Mouse (Mus musculus): ENCODE data around the gene Stmn1.
"Not testable (repeated sequence)": the region's sequence is repeated elsewhere in the genome, so short reads cannot be mapped to it uniquely, and the experiment has no call there.

Gene Stmn1

DNA sequence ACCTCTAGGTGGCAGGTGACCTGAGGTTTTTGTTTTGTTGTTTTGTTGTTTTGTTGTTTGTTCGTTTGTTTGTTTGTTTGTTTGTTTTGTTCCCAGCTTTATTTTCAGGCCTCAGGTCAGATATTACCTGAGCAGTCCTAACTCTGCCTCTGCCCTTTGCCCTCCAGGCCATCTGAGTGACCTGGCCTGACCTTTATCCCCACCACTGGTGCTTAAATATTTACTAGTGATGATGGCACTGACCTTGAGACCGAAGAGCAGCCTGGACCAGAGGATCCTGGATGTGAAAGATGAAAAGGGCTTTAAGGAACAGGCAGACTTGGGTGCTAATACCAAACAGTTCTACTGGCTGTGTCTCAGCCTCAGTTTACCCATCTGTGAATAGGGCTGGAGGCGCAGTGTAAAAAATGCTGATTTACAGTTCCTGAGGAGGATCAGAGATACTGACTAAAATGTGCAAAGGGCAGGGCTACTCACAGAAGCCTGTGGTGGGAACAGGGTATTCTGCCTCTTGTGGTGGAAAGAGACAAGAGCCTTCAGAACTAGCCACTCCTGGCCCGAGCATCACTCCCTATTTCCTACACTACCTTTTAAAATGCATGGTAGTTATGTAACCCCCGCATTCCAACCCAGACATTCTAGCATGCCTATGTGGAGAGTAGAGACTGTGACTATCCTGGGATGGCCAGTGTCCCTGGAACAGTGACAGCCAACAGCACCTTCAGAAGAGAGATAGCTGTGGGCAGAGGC is 17.2 kb downstream of the Stmn1 start:
- no peak for DNase-seq (ENCODE audit: low spot score)

- DNase-seq (ENCODE audit: low spot score): no peak
Observed at GRCm38 (mm10) chr4:134488211-134488610, 20.1 kb downstream of the Stmn1 start.

DNA sequence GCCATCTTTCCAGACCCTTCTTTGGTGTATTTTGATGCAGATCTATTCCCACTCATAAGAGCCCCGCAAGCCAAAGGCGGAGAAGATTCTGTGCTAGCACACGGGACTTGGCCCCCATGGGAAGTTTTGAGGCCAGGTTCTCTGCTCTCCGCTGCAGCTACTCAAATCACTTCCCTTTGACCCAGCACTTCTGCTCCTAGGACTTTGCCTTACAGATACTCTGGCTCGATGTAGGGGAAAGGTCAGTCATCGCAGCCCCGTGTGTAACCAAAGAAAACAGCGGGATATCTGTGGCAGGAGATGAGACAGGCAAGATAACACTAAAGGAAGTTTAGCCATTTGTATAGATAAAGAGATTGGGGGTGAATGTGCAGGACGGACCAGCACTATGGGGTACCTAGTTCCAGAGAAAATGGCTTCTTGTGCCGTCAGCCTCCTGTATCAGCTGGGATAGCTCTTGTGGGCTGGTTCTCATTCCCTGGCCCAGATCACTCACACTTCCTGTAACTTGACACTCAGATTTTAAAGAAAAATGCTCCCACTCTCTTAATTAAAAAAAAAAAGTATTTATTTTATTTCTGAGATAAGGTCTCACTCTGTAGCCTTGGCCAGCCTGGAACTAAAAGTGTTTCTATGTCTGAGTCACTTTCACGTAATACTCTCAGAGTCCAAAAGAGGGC is 22.0 kb downstream of the Stmn1 start:
- no peak for DNase-seq (ENCODE audit: low spot score)

- DNase-seq (ENCODE audit: low spot score): peak; percentile 54
Observed at GRCm38 (mm10) chr4:134491716-134492115, 23.6 kb downstream of the Stmn1 start.

- not testable (repeated sequence) for DNase-seq (ENCODE audit: low spot score)
Observed at GRCm38 (mm10) chr4:134494161-134494560, 26.0 kb downstream of the Stmn1 start.

DNA sequence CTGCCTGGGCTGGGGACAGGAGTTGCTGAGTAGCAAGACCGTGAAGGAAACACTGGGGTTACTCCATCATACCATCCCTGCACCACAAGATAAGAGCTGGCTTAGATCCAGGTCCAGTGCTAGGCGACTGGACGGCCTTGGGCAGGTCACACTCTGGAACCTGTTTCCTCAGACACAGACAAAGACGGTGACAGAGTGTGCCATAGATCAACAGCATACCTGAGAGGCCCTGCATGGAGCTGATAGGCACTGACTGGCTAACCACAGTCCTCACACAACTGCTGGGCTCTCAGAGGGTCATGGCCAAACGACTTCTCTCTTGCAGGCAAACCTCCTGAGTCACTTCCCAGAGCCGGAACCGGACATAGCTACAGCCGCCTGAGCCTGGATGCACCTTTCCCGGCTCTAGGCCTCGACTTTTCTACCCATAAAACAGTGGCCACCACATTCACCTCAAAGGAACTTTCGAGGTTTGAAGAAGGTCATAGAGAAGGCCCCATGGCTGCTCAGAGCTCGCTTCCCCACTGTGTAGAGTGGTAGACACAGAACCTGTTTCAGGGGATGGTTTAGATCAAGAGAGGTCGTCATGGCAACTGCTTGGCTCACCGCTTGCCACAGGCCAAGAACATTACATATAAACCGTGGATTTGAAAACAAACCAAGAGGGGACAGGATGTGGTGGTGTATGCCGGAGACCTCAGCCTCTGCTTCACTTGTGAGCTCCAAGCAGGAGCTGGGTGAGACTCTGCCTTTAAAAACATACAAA is 26.8 kb downstream of the Stmn1 start:
- DNase-seq (ENCODE audit: low spot score): no peak

DNA sequence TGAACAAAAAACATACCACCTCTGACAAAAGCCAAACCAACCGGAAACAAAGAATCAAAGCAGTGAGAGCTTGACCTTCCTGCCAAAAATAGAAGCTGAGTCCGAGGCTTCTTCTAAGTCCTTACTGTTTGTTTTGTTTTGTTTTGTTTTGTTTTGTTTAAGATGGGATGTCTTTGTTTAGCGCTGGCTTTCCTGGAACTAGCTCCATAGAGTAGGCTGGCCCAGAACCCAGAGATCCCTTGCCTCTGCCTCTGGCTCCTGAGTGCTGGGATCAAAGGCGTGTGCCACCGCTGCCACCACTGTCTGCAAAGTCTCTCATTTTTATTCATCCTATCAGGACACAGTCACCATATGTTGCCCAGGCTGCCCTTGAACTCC is 27.4 kb downstream of the Stmn1 start:
- no peak for DNase-seq (ENCODE audit: low spot score)

- DNase-seq (ENCODE audit: low spot score): peak; percentile 70
Observed at GRCm38 (mm10) chr4:134496595-134497210, 28.6 kb downstream of the Stmn1 start, which contains the start of gene Paqr7. Paqr7 (plus strand) TSS chr4:134496697.

DNA sequence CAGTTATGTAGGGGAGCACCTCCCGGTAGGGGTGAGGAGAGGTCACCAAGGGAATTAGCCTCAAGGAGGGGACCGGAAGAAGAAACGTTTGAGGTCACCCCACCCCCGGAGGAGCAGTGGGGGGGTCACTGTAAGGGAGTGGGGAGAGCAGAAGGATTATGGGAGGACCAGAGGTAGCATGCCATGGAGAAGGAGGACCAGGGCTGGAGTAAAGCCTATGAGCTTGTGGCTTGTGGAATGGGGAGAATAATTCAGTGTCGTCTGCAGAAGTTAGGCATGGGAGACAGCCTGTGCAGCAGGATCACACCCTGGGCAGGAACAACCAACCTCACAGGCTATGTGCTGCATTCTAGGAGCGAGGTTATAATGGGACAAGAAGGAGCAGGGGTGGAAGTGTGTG is 29.1 kb downstream of the Stmn1 start:
- no peak for DNase-seq (ENCODE audit: low spot score)

GRCm38 (mm10) chr4:134497986-134498731 is 30.0 kb downstream of the Stmn1 start:
- DNase-seq (ENCODE audit: low spot score): no peak

GRCm38 (mm10) chr4:134498983-134499382 is 30.9 kb downstream of the Stmn1 start:
- DNase-seq (ENCODE audit: low spot score): not testable (repeated sequence)

DNA sequence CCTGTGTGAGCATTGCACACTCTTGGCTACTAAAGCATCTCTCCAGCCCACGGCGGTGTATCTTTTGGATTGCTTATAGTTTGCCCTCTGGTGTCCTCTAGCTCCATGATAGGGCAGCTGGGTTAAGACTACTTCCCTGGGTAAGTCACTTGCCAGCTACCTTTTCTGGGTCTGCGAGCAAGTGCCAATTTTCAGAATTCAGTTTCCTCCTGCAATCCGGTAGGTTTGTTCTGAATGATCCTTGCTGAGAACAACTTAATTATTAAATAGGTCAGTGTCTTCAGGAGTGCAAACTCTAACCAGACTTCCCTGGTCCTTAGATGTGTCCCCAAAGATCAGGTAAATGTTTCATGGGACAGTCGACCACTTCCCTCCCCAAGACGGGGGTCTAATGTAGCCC is 33.0 kb downstream of the Stmn1 start:
- DNase-seq (ENCODE audit: low spot score): no peak

DNA sequence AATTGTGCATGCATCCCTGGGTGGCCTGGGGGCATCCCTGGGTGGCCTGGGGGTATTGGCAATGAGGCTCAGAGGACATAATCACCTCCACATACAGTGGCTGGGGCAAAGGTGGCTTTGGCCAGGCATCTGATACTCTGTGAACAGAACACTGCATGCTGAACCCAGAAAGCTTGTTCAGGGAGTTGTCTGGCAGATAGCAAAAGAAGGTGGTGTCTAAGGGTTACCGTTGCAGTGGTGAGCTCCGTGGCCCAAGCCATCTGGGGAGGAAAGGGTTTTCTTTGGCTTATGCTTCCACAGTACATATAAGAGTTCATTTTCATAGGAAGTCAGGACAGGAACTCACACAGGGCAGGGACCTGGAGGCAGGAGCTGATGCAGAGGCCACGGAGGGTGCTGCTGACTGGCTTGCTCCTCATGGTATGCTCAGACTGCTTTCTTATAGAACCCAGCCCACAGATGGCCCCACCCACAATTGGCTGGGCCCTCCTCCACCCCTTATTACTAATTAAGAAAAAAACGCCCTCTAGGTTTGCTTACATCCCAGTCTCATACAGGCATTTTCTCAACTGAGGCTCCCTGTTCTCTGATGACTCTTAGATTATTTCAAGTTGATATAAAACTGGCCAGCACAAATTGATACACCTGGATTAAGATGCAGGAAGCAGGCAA is 35.7 kb downstream of the Stmn1 start:
- no peak for DNase-seq (ENCODE audit: low spot score)

- DNase-seq (ENCODE audit: low spot score): no peak
Observed at GRCm38 (mm10) chr4:134505303-134505789, 37.2 kb downstream of the Stmn1 start.

GRCm38 (mm10) chr4:134505966-134506594 is 38.0 kb downstream of the Stmn1 start:
- no peak for DNase-seq (ENCODE audit: low spot score)

- DNase-seq (ENCODE audit: low spot score): no peak
Observed at GRCm38 (mm10) chr4:134506713-134507112, 38.6 kb downstream of the Stmn1 start.

DNA sequence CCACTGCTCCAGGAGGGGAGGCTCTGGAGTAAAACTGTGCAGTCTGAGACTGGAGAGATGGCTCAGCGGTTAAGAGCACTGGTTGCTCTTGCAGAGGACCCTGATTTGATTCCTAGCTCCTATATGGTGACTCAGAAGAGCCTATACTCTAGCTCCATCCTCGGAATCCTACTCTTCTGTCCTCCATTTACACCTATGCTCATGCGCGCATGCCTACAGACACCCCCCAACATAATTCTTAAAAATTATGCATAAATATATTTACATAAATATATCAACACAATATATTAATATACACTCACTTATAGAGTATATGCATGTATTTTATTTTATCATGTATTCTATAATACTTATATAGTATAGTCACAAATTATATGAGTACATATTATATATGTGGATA is 42.3 kb downstream of the Stmn1 start:
- DNase-seq (ENCODE audit: low spot score): no peak

DNA sequence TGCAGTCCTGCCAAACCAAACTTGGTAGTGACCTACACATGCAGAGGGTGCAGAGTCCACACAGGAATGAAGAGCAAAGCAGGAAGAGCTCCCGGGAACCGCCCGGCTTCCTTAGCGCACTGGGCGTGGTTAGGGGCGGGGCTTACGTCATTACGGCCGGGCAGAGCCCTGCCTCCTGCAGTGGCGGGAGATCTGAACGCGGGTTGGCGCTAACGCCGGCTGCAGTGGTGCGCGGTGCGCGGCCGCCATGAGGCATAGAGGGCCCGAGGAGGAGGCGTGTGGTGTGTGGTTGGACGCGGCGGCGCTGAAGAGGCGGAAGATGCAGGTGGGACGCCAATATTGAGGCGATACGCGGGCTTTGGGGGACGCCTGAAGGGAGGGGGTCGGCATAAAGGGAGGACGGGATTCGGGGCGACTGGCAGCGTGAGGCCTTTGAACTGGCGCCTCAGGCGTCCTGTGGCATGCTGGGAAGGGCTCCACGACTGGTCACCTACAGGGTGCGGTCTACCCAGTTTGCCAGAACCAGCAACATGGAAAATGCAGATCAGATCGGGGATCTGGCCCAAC is 42.8 kb downstream of the Stmn1 start, which contains the start of gene Aunip:
TSS of gene Aunip (plus strand) at position 155 of the 567 bp plus-strand sequence.
- DNase-seq (ENCODE audit: low spot score): peak; percentile 91

GRCm38 (mm10) chr4:134511730-134512129 is 43.6 kb downstream of the Stmn1 start:
- DNase-seq (ENCODE audit: low spot score): no peak

- peak; percentile 69 for DNase-seq (ENCODE audit: low spot score)
Observed at GRCm38 (mm10) chr4:134512798-134513197, 44.7 kb downstream of the Stmn1 start.

Data from urinary bladder, postnatal 25 days (tissue).